Mouse (Mus musculus) megakaryocyte, embryonic 14.5 days (primary cell): Measurements from ENCODE around the gene Slc17a4. TPM values are rescaled to one million over a fixed set of nuclear protein-coding genes. Genes with fewer than 3 reads are reported as not detected.

ENCODE experiments used
- H3K27me3 ChIP-seq: replicated peaks from 2 replicates; pipeline ENCODE3; 2012; ENCODE audit warnings: inconsistent platforms
- H3K36me3 ChIP-seq: replicated peaks from 2 replicates; pipeline ENCODE3; 2012; ENCODE audit warnings: low read length, inconsistent platforms, mixed read lengths
- H3K4me1 ChIP-seq: 2 replicates; pipeline ENCODE4 v1.6.1; 2012; ENCODE audit warnings: inconsistent platforms
- H3K4me3 ChIP-seq: replicated peaks from 2 replicates; pipeline ENCODE3; 2012; ENCODE audit warnings: moderate library complexity, mild to moderate bottlenecking, inconsistent platforms
- H3K9me3 ChIP-seq: 2 replicates; pipeline ENCODE4 v1.6.1; 2012; ENCODE audit warnings: inconsistent platforms
- FLI1 ChIP-seq: IDR thresholded peaks from 2 replicates; pipeline ENCODE4 v1.6.1; 2012; ENCODE audit warnings: low read length, inconsistent platforms, mixed read lengths
- GATA1 ChIP-seq: IDR thresholded peaks from 3 replicates; pipeline ENCODE4 v1.6.1; 2012; ENCODE audit warnings: mixed read lengths, low read length, inconsistent platforms, borderline replicate concordance
- polyA plus RNA-seq: library from polyadenylated mRNA; stranded (reverse); fragments of >175 nt; gene quantifications from 2 replicates; pipeline ENCODE4 v1.2.3, GENCODE M21; 2012; ENCODE audit warnings: low replicate concordance; ENCODE audit not compliant: insufficient read depth

The Slc17a4 gene
- polyA plus RNA-seq, 1 experiment = not detected

- Histone ChIP-seq H3K36me3 (no peaks in the 10 kb centered on the region), H3K9me3 (peaks cover 13% of the 10 kb centered on the region), H3K27me3 (peaks cover 4% of the 10 kb centered on the region), H3K4me3 (no peak overlapping the region), H3K4me1 (peaks cover 8% of the 10 kb centered on the region; the same call in 1 of the 2 replicates)
- TF ChIP-seq FLI1 (no peak), GATA1 (no peak)
Measured at GRCm38 (mm10) chr13:23930904-23931303, 16.1 kb upstream of the Slc17a4 start.

GRCm38 (mm10) chr13:23930461-23930860 is 15.7 kb upstream of the Slc17a4 start:
- H3K27me3 ChIP-seq = peaks cover 4% of the 10 kb centered on the region

GRCm38 (mm10) chr13:23928637-23929036 is 13.8 kb upstream of the Slc17a4 start:
- TF ChIP-seq GATA1 = no peak
- no peak for TF ChIP-seq FLI1
- H3K36me3 ChIP-seq = no peaks in the 10 kb centered on the region
- no peak overlapping the region for H3K4me3 ChIP-seq

More at GRCm38 (mm10) chr13:23930461-23930860, 15.7 kb upstream of the Slc17a4 start:
- H3K4me1 ChIP-seq = peaks cover 8% of the 10 kb centered on the region; the same call in 1 of the 2 replicates
- no peak overlapping the region for H3K4me3 ChIP-seq
- TF ChIP-seq GATA1 = no peak
- TF ChIP-seq FLI1 = no peak
- H3K9me3 ChIP-seq = peaks cover 13% of the 10 kb centered on the region
- H3K36me3 ChIP-seq = no peaks in the 10 kb centered on the region

GRCm38 (mm10) chr13:23925792-23926191 is 11.0 kb upstream of the Slc17a4 start:
- H3K4me3 ChIP-seq = no peak overlapping the region
- TF ChIP-seq FLI1 = no peak
- no peak for TF ChIP-seq GATA1

More at GRCm38 (mm10) chr13:23928637-23929036, 13.8 kb upstream of the Slc17a4 start:
- Histone ChIP-seq H3K9me3 (peaks cover 2% of the 10 kb centered on the region; the same call in 1 of the 2 replicates), H3K4me1 (peaks cover 10% of the 10 kb centered on the region), H3K27me3 (no peaks in the 10 kb centered on the region)

GRCm38 (mm10) chr13:23917674-23918073 is 2.9 kb upstream of the Slc17a4 start:
- H3K4me3 ChIP-seq = no peak overlapping the region
- H3K36me3 ChIP-seq = no peaks in the 10 kb centered on the region
- H3K27me3 ChIP-seq = no peaks in the 10 kb centered on the region
- TF ChIP-seq GATA1 (no peak), FLI1 (no peak)
- H3K4me1 ChIP-seq = peaks cover 54% of the 10 kb centered on the region
- H3K9me3 ChIP-seq = no peaks in the 10 kb centered on the region

More at GRCm38 (mm10) chr13:23925792-23926191, 11.0 kb upstream of the Slc17a4 start:
- peaks cover 12% of the 10 kb centered on the region for H3K4me1 ChIP-seq
- H3K9me3 ChIP-seq = no peaks in the 10 kb centered on the region
- H3K36me3 ChIP-seq = no peaks in the 10 kb centered on the region
- H3K27me3 ChIP-seq = no peaks in the 10 kb centered on the region

- Histone ChIP-seq H3K9me3 (no peaks in the 10 kb centered on the region), H3K36me3 (no peaks in the 10 kb centered on the region), H3K27me3 (no peaks in the 10 kb centered on the region), H3K4me3 (no peak overlapping the region), H3K4me1 (peaks cover 64% of the 10 kb centered on the region)
- TF ChIP-seq GATA1 (no peak), FLI1 (no peak)
Measured at GRCm38 (mm10) chr13:23916132-23916531, 1.3 kb upstream of the Slc17a4 start.

- Histone ChIP-seq H3K4me1 (peaks cover 84% of the 10 kb centered on the region), H3K27me3 (no peaks in the 10 kb centered on the region), H3K36me3 (no peaks in the 10 kb centered on the region), H3K9me3 (no peaks in the 10 kb centered on the region), H3K4me3 (peak overlapping the region; percentile 51)
- TF ChIP-seq GATA1 (peak; percentile 69; the same call in 1 of the 3 replicates), FLI1 (no peak)
Measured at GRCm38 (mm10) chr13:23913791-23914306, 960 bp downstream of the Slc17a4 start.

GRCm38 (mm10) chr13:23911335-23911734 is 3.5 kb downstream of the Slc17a4 start:
- Histone ChIP-seq H3K9me3 (no peaks in the 10 kb centered on the region), H3K4me1 (peaks cover 73% of the 10 kb centered on the region), H3K36me3 (no peaks in the 10 kb centered on the region), H3K4me3 (no peak overlapping the region), H3K27me3 (no peaks in the 10 kb centered on the region)
- TF ChIP-seq FLI1 (no peak), GATA1 (no peak)

- Histone ChIP-seq H3K4me3 (no peak overlapping the region), H3K36me3 (no peaks in the 10 kb centered on the region), H3K27me3 (no peaks in the 10 kb centered on the region), H3K4me1 (peaks cover 61% of the 10 kb centered on the region), H3K9me3 (no peaks in the 10 kb centered on the region)
- TF ChIP-seq FLI1 (no peak), GATA1 (no peak)
Measured at GRCm38 (mm10) chr13:23910121-23910520, 4.7 kb downstream of the Slc17a4 start.

GRCm38 (mm10) chr13:23906906-23907305 is 7.9 kb downstream of the Slc17a4 start:
- Histone ChIP-seq H3K9me3 (no peaks in the 10 kb centered on the region), H3K4me3 (no peak overlapping the region), H3K27me3 (no peaks in the 10 kb centered on the region), H3K36me3 (no peaks in the 10 kb centered on the region), H3K4me1 (peaks cover 35% of the 10 kb centered on the region)
- TF ChIP-seq FLI1 (no peak), GATA1 (no peak)
